Mouse (Mus musculus) neural tube, embryonic 10.5 days (tissue): ENCODE results near the gene Cdc42se2.

ENCODE experiments used
- DNase-seq: peaks from one replicate; pipeline ENCODE4 v3.0.0-alpha.2; 2017; ENCODE audit warnings: low spot score; ENCODE audit errors: extremely low spot score

Cdc42se2 gene

GRCm38 (mm10) chr11:54793173-54793572 is 5.7 kb upstream of the Cdc42se2 start:
- no peak for DNase-seq

- no peak for DNase-seq
These were observed 4.0 kb upstream of the Cdc42se2 start for GRCm38 (mm10) chr11:54791458-54791857.

- DNase-seq = peak; percentile 82
These were observed 502 bp downstream of the Cdc42se2 start for GRCm38 (mm10) chr11:54786858-54787487.

GRCm38 (mm10) chr11:54785566-54785965 is 1.9 kb downstream of the Cdc42se2 start:
- no peak for DNase-seq

- no peak for DNase-seq
These were observed 3.0 kb downstream of the Cdc42se2 start for GRCm38 (mm10) chr11:54784436-54784835.

- DNase-seq = no peak
These were observed 5.2 kb downstream of the Cdc42se2 start for GRCm38 (mm10) chr11:54782253-54782652.

- DNase-seq = no peak
These were observed 7.5 kb downstream of the Cdc42se2 start for GRCm38 (mm10) chr11:54779946-54780345.

GRCm38 (mm10) chr11:54778131-54778844 is 9.2 kb downstream of the Cdc42se2 start:
- DNase-seq = no peak

GRCm38 (mm10) chr11:54777387-54778130 is 9.9 kb downstream of the Cdc42se2 start:
- no peak for DNase-seq

- no peak for DNase-seq
These were observed 10.6 kb downstream of the Cdc42se2 start for GRCm38 (mm10) chr11:54776735-54777333.

GRCm38 (mm10) chr11:54776367-54776701 is 11.1 kb downstream of the Cdc42se2 start:
- no peak for DNase-seq

GRCm38 (mm10) chr11:54775628-54776366 is 11.7 kb downstream of the Cdc42se2 start:
- no peak for DNase-seq

GRCm38 (mm10) chr11:54774282-54775078 is 13.0 kb downstream of the Cdc42se2 start:
- DNase-seq = no peak

GRCm38 (mm10) chr11:54771549-54771948 is 15.9 kb downstream of the Cdc42se2 start:
- no peak for DNase-seq

- no peak for DNase-seq
These were observed 17.6 kb downstream of the Cdc42se2 start for GRCm38 (mm10) chr11:54769843-54770242.

- DNase-seq = no peak
These were observed 19.3 kb downstream of the Cdc42se2 start for GRCm38 (mm10) chr11:54768116-54768690.

GRCm38 (mm10) chr11:54764759-54765158 is 22.7 kb downstream of the Cdc42se2 start:
- DNase-seq = no peak

- no peak for DNase-seq
These were observed 23.4 kb downstream of the Cdc42se2 start for GRCm38 (mm10) chr11:54764026-54764425.

- no peak for DNase-seq
These were observed 24.7 kb downstream of the Cdc42se2 start for GRCm38 (mm10) chr11:54762735-54763134.

- DNase-seq = no peak
These were observed 29.5 kb downstream of the Cdc42se2 start for GRCm38 (mm10) chr11:54757993-54758392.
